Mouse (Mus musculus): ENCODE measurements around the gene Zc3h10. TPM values are rescaled to one million over a fixed set of nuclear protein-coding genes. Genes with fewer than 3 reads are reported as not detected.

Zc3h10 gene
- polyA plus RNA-seq (2014; fragmentation: Illumina TruSeq; extraction: RNeasy Lipid Tissue Mini Kit (QIAGEN cat#74804); ENCODE audit: insufficient read depth, low read depth, low replicate concordance) = 9.3 TPM

GRCm38 (mm10) chr10:128547361-128548032 lies at the start of gene Zc3h10:
Zc3h10 (minus strand) TSS chr10:128547774.

DNA sequence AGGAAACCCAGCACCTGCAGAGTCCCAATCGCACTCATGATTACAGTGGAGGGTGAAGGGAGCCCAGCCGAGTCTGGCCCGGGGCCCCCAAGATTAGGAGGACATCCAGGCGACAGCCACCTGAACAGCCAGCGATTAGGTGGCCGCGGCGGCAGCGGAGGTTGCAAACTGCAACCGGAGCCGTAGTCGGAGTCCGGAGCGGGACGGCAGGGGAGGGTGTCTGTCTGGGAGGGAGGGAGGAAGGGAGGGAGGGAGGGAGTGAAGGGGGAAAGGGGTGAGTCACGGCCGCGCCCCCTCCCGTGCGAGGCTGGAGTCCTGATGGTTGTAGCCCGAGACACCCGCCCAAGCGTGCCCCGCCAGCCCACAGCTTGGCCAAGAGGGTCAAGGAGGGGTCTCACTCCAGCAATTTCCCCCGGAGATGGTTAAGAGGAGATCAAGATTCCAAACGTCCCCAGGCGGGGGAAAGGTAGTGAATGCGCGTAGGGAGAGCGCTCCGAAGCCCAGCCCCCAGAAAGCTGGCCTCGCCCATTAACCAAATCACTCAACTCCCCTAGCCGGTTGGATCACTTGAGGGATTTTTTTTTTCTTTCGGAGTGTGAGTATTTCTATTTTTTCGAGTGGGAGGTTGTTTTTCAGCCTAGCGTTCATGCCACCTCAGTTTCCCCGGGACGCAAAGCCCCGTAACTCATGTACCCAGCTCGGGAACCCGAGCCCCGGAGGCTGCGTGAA lies 42.1 kb upstream of the Zc3h10 start, which contains the start of gene Erbb3:
Gene Erbb3 (minus strand): TSS at position 189 of the 729 bp plus-strand sequence.

DNA sequence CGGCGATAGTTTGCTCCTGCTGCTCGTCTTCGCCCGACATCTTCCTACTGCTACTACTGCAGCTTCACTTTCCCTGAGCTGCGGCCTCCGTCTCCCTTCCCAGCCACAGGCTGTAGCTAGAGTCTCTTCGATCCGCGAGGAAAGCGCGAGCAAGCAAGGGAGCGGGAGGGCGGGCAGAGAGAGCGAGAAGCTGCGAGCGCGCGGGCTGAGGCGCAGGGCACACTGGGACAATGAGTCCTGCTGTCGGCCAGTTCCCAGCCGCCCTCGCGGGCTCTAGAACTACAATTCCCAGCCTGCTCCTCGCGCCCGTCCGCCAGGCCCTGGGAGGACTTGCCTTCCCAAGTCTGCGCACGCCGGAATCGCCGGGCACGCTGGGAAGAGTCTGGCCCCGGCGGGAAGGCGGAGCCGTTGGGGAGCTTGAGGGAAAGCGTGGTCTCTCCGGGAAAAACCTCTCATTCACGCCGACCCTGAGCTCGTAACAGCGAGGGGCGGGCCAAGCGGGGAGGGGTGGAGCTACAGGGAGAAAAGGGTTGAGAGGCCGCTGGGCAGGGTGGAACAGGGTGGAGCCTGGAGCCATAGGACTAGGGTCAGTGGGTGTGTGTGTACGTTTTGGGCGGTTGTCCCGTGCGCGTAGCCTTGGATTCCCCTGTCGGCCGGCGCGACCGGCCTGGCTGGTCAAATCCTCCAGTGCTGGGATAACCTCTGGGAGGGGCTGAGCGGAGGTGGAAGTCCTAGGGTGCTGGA lies 18.4 kb upstream of the Zc3h10 start, which contains the start of gene Pa2g4:
Gene Pa2g4 (minus strand): TSS at position 200 of the 744 bp plus-strand sequence.

DNA sequence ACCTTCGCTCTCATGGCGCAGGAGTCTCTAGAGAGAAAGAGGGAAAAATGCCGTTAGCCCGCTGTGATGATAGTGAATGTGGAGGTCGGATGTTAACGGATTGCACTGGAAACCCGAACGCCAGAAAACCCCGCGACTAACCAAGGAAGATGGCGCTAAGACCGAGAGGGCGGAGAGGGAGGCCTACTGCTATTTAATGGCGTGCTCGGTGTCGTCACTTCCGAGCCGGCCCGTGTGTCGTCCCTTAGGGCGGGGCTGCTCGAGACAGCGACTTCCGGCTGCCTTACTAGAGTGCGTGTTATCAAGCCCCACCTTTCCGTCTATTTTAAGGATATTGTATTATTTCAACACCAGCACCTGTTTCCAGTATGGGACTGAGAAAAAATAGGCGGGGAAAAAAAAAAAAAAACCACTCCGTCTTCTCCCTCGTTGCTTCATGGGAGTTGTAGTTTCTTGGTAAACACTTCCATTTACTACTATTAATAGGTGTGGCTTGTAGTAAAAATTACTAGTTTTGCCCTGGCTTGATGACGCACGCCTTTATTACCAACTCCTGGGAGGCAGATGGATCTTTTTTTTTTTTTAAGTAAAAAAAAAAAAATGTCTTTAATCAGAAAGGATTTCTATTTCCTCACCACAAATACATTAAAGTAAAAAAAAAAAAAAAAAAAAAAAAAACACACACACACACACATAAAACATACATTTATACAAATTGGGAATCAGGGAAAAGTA lies 1.5 kb upstream of the Zc3h10 start, which contains the start of gene Rpl41:
Gene Rpl41 (minus strand): TSS at position 359 of the 735 bp plus-strand sequence.

GRCm38 (mm10) chr10:128525671-128526308 lies 21.8 kb downstream of the Zc3h10 start, which contains the start of gene Esyt1:
Esyt1 (minus strand) TSS chr10:128525871.

DNA sequence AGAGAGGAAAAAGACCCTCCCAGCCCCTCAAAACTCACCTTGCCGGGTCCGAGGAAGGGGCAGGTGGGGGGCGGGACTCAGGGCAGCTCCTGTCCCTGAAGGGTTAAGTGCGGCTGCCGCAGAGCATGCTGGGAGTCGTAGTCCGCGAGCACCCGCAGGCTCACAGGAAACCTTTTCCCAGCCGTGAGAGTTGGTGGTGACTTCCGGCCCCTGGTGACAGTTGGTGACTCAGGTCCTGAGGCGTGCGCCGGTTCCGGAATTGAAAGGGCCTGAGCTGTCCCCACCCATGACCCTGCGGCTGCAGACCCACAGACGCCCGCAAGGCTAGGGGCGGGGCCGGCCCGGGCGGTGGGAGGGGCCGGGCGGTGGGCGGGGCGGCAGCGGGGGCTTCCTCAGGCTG lies 49.0 kb downstream of the Zc3h10 start, which contains the start of gene Myl6b:
Gene Myl6b (minus strand): TSS at position 96 of the 400 bp plus-strand sequence.

DNA sequence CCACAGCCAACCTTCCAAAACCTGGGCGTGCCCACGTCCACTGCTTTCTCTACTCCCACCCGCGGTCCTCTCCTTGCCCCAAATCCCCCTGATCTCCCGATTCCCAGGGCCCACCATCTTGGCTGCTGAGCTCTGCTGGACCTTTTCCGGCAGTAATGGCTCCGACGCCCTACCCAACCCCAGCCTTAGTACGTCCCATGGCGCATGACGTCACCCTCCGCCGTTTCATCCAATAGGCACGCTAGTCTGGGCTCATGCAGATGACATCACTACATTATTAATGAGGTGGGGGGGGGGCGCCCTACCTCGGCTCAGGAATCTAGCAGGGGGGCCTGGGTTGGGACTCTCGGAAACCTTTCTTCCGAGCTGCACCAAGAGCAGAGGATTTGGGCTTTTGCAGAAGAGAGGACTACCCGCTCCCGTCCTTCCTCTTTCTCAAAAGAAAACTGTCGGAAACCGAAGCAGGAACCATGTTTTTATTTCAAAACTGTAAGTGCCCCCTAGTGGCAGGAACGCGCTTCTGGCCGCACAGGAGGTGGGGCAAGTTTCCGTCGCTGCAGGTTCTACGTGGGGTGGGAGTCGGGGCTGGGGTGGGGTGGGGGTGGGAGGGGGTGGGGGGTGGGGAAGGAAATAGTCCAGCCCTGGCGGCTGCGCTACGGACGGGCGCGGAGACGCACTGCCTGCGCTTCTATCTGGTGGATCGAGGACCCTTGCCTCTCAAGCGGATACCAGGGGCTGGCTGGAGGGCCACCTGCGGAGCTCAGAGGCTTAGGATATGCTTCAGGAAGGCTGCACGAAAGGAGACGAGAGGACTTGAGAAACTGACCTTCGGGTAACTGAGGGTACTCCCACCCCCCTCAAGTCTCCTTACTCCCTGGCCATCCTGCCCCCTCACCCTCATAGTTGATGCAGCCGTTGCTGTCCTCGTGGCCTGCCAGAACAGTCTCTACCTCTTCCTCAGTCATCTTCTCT lies 53.6 kb downstream of the Zc3h10 start, which contains the start of gene Myl6:
Gene Myl6 (minus strand): TSS at position 451 of the 972 bp plus-strand sequence.

Other genes with a start within 250 kb of the Zc3h10 start
- gene Il23a, start 249.0 kb downstream of the Zc3h10 start, polyA plus RNA-seq (2014; fragmentation: Illumina TruSeq; extraction: RNeasy Lipid Tissue Mini Kit (QIAGEN cat#74804); ENCODE audit: insufficient read depth, low read depth, low replicate concordance) = not detected
- 7.8 TPM for gene Pan2, start 244.4 kb downstream of the Zc3h10 start, polyA plus RNA-seq (2014; fragmentation: Illumina TruSeq; extraction: RNeasy Lipid Tissue Mini Kit (QIAGEN cat#74804); ENCODE audit: insufficient read depth, low read depth, low replicate concordance)
- gene Cnpy2, start 225.3 kb downstream of the Zc3h10 start, polyA plus RNA-seq (2014; fragmentation: Illumina TruSeq; extraction: RNeasy Lipid Tissue Mini Kit (QIAGEN cat#74804); ENCODE audit: insufficient read depth, low read depth, low replicate concordance) = 144 TPM
- 59.3 TPM for gene Cs, start 210.0 kb downstream of the Zc3h10 start, polyA plus RNA-seq (2014; fragmentation: Illumina TruSeq; extraction: RNeasy Lipid Tissue Mini Kit (QIAGEN cat#74804); ENCODE audit: insufficient read depth, low read depth, low replicate concordance)
- gene Coq10a, start 178.8 kb downstream of the Zc3h10 start, polyA plus RNA-seq (2014; fragmentation: Illumina TruSeq; extraction: RNeasy Lipid Tissue Mini Kit (QIAGEN cat#74804); ENCODE audit: insufficient read depth, low read depth, low replicate concordance) = 24.4 TPM
- 3.1 TPM for gene Ankrd52, start 170.7 kb downstream of the Zc3h10 start, polyA plus RNA-seq (2014; fragmentation: Illumina TruSeq; extraction: RNeasy Lipid Tissue Mini Kit (QIAGEN cat#74804); ENCODE audit: insufficient read depth, low read depth, low replicate concordance)
- not detected for gene Slc39a5, start 146.5 kb downstream of the Zc3h10 start, polyA plus RNA-seq (2014; fragmentation: Illumina TruSeq; extraction: RNeasy Lipid Tissue Mini Kit (QIAGEN cat#74804); ENCODE audit: insufficient read depth, low read depth, low replicate concordance)
- 47.4 TPM for gene Nabp2, start 136.3 kb downstream of the Zc3h10 start, polyA plus RNA-seq (2014; fragmentation: Illumina TruSeq; extraction: RNeasy Lipid Tissue Mini Kit (QIAGEN cat#74804); ENCODE audit: insufficient read depth, low read depth, low replicate concordance)
- gene Rnf41, start 136.1 kb downstream of the Zc3h10 start, polyA plus RNA-seq (2014; fragmentation: Illumina TruSeq; extraction: RNeasy Lipid Tissue Mini Kit (QIAGEN cat#74804); ENCODE audit: insufficient read depth, low read depth, low replicate concordance) = 22.4 TPM
- 27.3 TPM for gene Smarcc2, start 88.5 kb downstream of the Zc3h10 start, polyA plus RNA-seq (2014; fragmentation: Illumina TruSeq; extraction: RNeasy Lipid Tissue Mini Kit (QIAGEN cat#74804); ENCODE audit: insufficient read depth, low read depth, low replicate concordance)
- 2,837 TPM for gene Myl6, start 53.6 kb downstream of the Zc3h10 start, polyA plus RNA-seq (2014; fragmentation: Illumina TruSeq; extraction: RNeasy Lipid Tissue Mini Kit (QIAGEN cat#74804); ENCODE audit: insufficient read depth, low read depth, low replicate concordance)
- gene Myl6b, start 49.1 kb downstream of the Zc3h10 start, polyA plus RNA-seq (2014; fragmentation: Illumina TruSeq; extraction: RNeasy Lipid Tissue Mini Kit (QIAGEN cat#74804); ENCODE audit: insufficient read depth, low read depth, low replicate concordance) = 1.4 TPM
- 39.2 TPM for gene Esyt1, start 21.9 kb downstream of the Zc3h10 start, polyA plus RNA-seq (2014; fragmentation: Illumina TruSeq; extraction: RNeasy Lipid Tissue Mini Kit (QIAGEN cat#74804); ENCODE audit: insufficient read depth, low read depth, low replicate concordance)
- 3,755 TPM for gene Rpl41, start 1.5 kb upstream of the Zc3h10 start, polyA plus RNA-seq (2014; fragmentation: Illumina TruSeq; extraction: RNeasy Lipid Tissue Mini Kit (QIAGEN cat#74804); ENCODE audit: insufficient read depth, low read depth, low replicate concordance)
- gene Pa2g4, start 18.2 kb upstream of the Zc3h10 start, polyA plus RNA-seq (2014; fragmentation: Illumina TruSeq; extraction: RNeasy Lipid Tissue Mini Kit (QIAGEN cat#74804); ENCODE audit: insufficient read depth, low read depth, low replicate concordance) = 45.1 TPM
- gene Erbb3, start 41.9 kb upstream of the Zc3h10 start, polyA plus RNA-seq (2014; fragmentation: Illumina TruSeq; extraction: RNeasy Lipid Tissue Mini Kit (QIAGEN cat#74804); ENCODE audit: insufficient read depth, low read depth, low replicate concordance) = 8.0 TPM
- 720 TPM for gene Rps26, start 79.0 kb upstream of the Zc3h10 start, polyA plus RNA-seq (2014; fragmentation: Illumina TruSeq; extraction: RNeasy Lipid Tissue Mini Kit (QIAGEN cat#74804); ENCODE audit: insufficient read depth, low read depth, low replicate concordance)
- gene Ikzf4, start 98.2 kb upstream of the Zc3h10 start, polyA plus RNA-seq (2014; fragmentation: Illumina TruSeq; extraction: RNeasy Lipid Tissue Mini Kit (QIAGEN cat#74804); ENCODE audit: insufficient read depth, low read depth, low replicate concordance) = 0.86 TPM
- gene Suox, start 126.3 kb upstream of the Zc3h10 start, polyA plus RNA-seq (2014; fragmentation: Illumina TruSeq; extraction: RNeasy Lipid Tissue Mini Kit (QIAGEN cat#74804); ENCODE audit: insufficient read depth, low read depth, low replicate concordance) = 10.1 TPM
- 55.5 TPM for gene Rab5b, start 148.5 kb upstream of the Zc3h10 start, polyA plus RNA-seq (2014; fragmentation: Illumina TruSeq; extraction: RNeasy Lipid Tissue Mini Kit (QIAGEN cat#74804); ENCODE audit: insufficient read depth, low read depth, low replicate concordance)
- gene Pmel, start 156.4 kb upstream of the Zc3h10 start, polyA plus RNA-seq (2014; fragmentation: Illumina TruSeq; extraction: RNeasy Lipid Tissue Mini Kit (QIAGEN cat#74804); ENCODE audit: insufficient read depth, low read depth, low replicate concordance) = 0.31 TPM
- 11.7 TPM for gene Cdk2, start 157.3 kb upstream of the Zc3h10 start, polyA plus RNA-seq (2014; fragmentation: Illumina TruSeq; extraction: RNeasy Lipid Tissue Mini Kit (QIAGEN cat#74804); ENCODE audit: insufficient read depth, low read depth, low replicate concordance)
- 19.2 TPM for gene Dgka, start 197.1 kb upstream of the Zc3h10 start, polyA plus RNA-seq (2014; fragmentation: Illumina TruSeq; extraction: RNeasy Lipid Tissue Mini Kit (QIAGEN cat#74804); ENCODE audit: insufficient read depth, low read depth, low replicate concordance)
- gene Pym1, start 200.1 kb upstream of the Zc3h10 start, polyA plus RNA-seq (2014; fragmentation: Illumina TruSeq; extraction: RNeasy Lipid Tissue Mini Kit (QIAGEN cat#74804); ENCODE audit: insufficient read depth, low read depth, low replicate concordance) = 25.4 TPM
- 10.5 TPM for gene Mmp19, start 243.1 kb upstream of the Zc3h10 start, polyA plus RNA-seq (2014; fragmentation: Illumina TruSeq; extraction: RNeasy Lipid Tissue Mini Kit (QIAGEN cat#74804); ENCODE audit: insufficient read depth, low read depth, low replicate concordance)

Measured in lung, adult 10 weeks (tissue).